Mouse (Mus musculus): ENCODE results near the gene Zfp385b. TPM values are rescaled to one million over a fixed set of nuclear protein-coding genes. Genes with fewer than 3 reads are reported as not detected.
"Not testable (repeated sequence)": the region's sequence is repeated elsewhere in the genome, so short reads cannot be mapped to it uniquely, and the experiment has no call there.

Gene Zfp385b
- polyA plus RNA-seq, 1 experiment from 2014 or later: 3.8 TPM

DNA sequence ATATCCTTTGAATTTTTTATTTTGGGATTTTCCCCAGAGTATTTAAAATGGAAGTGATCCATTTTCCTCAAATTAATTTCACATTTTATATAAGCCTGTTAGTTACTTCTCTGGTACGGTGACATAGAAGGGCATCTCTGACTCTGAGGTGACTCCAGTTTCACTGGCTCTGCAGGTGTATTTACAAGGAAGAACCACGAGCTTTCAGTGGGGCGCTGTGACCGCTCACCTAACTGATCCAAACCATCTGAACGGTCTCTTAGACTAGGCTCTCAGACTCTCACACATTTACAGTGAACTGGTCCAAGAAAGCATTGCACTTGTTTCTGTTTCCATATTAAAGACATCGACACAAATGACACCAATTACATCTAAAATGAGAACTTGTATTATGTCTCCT lies 361.0 kb downstream of the Zfp385b start:
- Histone ChIP-seq H3K9ac (no peak overlapping the region), H3K4me2 (replicated peaks) (no peak overlapping the region), H3K27ac (no peak overlapping the region), H3K36me3 (no peaks in the 10 kb centered on the region), H3K4me1 (no peaks in the 10 kb centered on the region), H3K27me3 (no peaks in the 10 kb centered on the region), H3K4me3 (no peak overlapping the region), H3K9me3 (replicated peaks) (no peaks in the 10 kb centered on the region)
- WGBS: 87% methylated on average over 6 of the region's 6 CpGs
- no peak for ATAC-seq (ENCODE audit: low FRiP score)

GRCm38 (mm10) chr2:77457120-77457519 lies 362.3 kb downstream of the Zfp385b start:
- Histone ChIP-seq H3K9me3 (replicated peaks) (no peaks in the 10 kb centered on the region), H3K4me3 (no peak overlapping the region), H3K4me2 (replicated peaks) (no peak overlapping the region), H3K4me1 (no peaks in the 10 kb centered on the region), H3K27ac (no peak overlapping the region), H3K36me3 (no peaks in the 10 kb centered on the region), H3K9ac (no peak overlapping the region), H3K27me3 (no peaks in the 10 kb centered on the region)
- ATAC-seq (ENCODE audit: low FRiP score): no peak
- WGBS: 67% methylated on average over 1 of the region's 1 CpGs

DNA sequence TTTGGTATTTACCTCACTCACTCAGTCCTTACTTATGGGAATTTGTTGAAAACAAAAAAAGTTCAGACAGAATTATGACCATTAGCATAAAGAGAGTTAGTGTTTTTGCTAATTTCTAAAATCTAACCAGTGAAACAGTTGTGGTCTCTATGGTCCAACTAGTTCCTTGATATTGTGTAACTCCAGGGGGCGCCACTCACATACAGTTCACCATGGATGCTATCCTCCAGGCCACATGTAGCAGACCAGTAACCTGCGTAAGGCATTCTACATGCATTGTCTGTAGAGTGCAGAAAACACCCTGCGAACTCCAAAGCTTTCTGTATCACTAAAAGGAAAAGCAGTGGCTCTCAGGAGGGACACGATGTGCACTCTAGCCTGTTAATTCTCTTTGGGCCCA lies 362.8 kb downstream of the Zfp385b start:
- Histone ChIP-seq H3K9me3 (replicated peaks) (no peaks in the 10 kb centered on the region), H3K36me3 (no peaks in the 10 kb centered on the region), H3K4me3 (no peak overlapping the region), H3K9ac (no peak overlapping the region), H3K4me2 (replicated peaks) (no peak overlapping the region), H3K27ac (no peak overlapping the region), H3K4me1 (no peaks in the 10 kb centered on the region), H3K27me3 (no peaks in the 10 kb centered on the region)
- WGBS: 48% methylated on average over 4 of the region's 4 CpGs
- peak; percentile 52; the same call in 1 of the 2 replicates for ATAC-seq (ENCODE audit: low FRiP score)

- Histone ChIP-seq H3K4me2 (replicated peaks) (no peak overlapping the region), H3K4me1 (no peaks in the 10 kb centered on the region), H3K27ac (no peak overlapping the region), H3K36me3 (no peaks in the 10 kb centered on the region), H3K4me3 (no peak overlapping the region), H3K9me3 (replicated peaks) (no peaks in the 10 kb centered on the region), H3K27me3 (no peaks in the 10 kb centered on the region), H3K9ac (no peak overlapping the region)
- WGBS: 84% methylated on average over 7 of the region's 7 CpGs
- no peak for ATAC-seq (ENCODE audit: low FRiP score)
These were observed 365.0 kb downstream of the Zfp385b start for GRCm38 (mm10) chr2:77454341-77454937.

DNA sequence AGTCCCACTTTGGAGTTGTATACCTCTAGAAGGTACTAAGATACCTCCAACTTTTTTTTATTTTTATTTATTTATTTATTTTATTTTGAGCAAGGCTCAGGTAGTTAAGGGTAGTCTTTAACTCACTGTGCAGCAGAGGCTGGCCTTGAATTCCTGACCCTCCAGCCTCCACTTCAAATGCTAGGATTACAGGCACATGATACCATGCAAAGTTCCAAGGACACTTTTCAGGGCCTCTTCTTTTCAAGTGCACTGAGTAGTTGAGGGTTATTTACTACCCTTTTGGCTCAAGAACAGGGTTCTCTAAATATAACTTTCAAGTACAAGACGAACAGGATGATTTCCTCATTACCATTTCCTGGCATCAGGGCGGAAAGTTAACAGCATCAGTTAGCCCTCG lies 365.7 kb downstream of the Zfp385b start:
- 79% methylated on average over 3 of the region's 3 CpGs for WGBS

DNA sequence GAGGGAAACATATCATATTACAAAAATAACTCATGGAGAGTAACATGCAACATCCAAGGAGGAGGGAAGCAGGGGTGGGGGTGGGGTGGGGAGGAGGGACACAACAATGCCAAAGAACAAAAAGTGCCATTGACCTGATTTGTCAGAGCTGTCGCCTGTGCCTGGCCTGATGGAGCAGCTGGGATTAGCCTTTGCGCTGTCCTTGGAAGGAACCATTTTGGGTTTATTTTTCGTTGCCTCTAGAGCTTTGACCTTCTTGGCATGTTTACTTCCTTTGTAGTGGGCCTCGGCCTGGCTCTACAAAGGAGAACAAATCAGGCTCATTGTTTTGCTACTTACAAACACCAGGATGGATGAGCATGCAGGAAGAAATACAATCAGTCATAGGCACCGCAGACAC lies 369.4 kb downstream of the Zfp385b start:
- ATAC-seq (ENCODE audit: low FRiP score); H3K4me3 ChIP-seq; H3K27ac ChIP-seq; H3K27me3 ChIP-seq; H3K4me2 ChIP-seq (replicated peaks); H3K9ac ChIP-seq; H3K36me3 ChIP-seq; H3K9me3 ChIP-seq (replicated peaks): not testable (repeated sequence)
- H3K4me1 ChIP-seq: peaks cover 13% of the 10 kb centered on the region
- WGBS: 29% methylated on average over 5 of the region's 5 CpGs

More for the DNA sequence above, 365.7 kb downstream of the Zfp385b start:
- no peaks in the 10 kb centered on the region for H3K27me3 ChIP-seq
- no peak overlapping the region for H3K27ac ChIP-seq
- H3K36me3 ChIP-seq: no peaks in the 10 kb centered on the region
- H3K4me3 ChIP-seq: no peak overlapping the region
- H3K4me2 ChIP-seq (replicated peaks): no peak overlapping the region
- H3K9me3 ChIP-seq (replicated peaks): no peaks in the 10 kb centered on the region
- H3K4me1 ChIP-seq: peaks cover 6% of the 10 kb centered on the region; the same call in 1 of the 2 replicates
- no peak overlapping the region for H3K9ac ChIP-seq
- no peak for ATAC-seq (ENCODE audit: low FRiP score)

DNA sequence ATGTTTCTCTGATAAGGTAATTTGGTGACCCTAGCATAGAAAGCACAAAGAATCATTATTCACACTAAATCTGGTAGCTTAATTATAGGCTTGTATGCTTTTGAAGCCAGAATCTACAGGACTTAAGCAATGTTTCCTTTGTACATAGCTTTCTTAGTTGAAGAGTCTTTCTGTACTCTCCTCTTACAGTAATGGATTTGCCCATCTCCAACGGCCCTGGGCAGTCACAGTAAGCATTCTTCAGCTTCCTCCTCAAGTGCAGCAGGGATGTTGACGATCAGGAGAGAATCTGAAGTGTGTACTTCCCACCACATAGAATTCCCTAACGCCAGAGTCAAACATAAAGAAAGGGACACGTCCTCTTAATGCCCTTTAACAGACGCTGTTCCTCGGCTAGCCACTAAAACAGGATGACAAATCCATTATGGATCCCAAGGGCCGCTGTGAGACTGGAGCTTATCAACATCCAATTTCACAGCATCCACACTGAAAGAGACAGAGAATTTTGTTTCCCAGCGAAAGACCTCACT lies 370.4 kb downstream of the Zfp385b start:
- ATAC-seq (ENCODE audit: low FRiP score): no peak

DNA sequence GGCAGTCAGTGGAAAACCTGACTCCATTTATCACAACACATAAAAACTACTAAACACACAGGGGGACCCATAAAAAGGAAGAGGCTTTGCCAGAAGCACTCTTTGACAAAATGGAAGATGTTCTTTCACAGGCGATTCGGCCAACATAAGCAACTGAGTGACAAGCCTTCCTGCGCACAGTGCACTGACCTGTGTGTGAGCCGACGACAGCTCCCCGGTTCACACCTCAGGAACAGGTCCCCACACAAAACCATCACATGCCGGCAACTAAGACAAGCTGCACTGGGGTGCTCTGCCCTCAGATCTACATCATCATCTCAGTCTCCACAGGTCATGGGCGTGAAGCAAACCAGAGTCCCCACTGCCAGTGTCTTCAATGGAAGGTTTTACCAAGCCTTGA lies 375.2 kb downstream of the Zfp385b start:
- H3K9me3 ChIP-seq (replicated peaks): no peaks in the 10 kb centered on the region
- no peaks in the 10 kb centered on the region for H3K27me3 ChIP-seq
- 94% methylated on average over 8 of the region's 8 CpGs for WGBS
- H3K9ac ChIP-seq: no peak overlapping the region
- no peak overlapping the region for H3K4me3 ChIP-seq
- no peak for ATAC-seq (ENCODE audit: low FRiP score)
- H3K27ac ChIP-seq: no peak overlapping the region
- peaks cover 12% of the 10 kb centered on the region for H3K4me1 ChIP-seq
- H3K4me2 ChIP-seq (replicated peaks): no peak overlapping the region
- no peaks in the 10 kb centered on the region for H3K36me3 ChIP-seq

More for the DNA sequence above, 370.4 kb downstream of the Zfp385b start:
- Histone ChIP-seq H3K4me2 (replicated peaks) (no peak overlapping the region), H3K9ac (no peak overlapping the region), H3K27me3 (no peaks in the 10 kb centered on the region), H3K4me1 (peaks cover 13% of the 10 kb centered on the region), H3K27ac (0 out of 2 replicates have a peak overlapping the region, but pooled peaks have one; percentile 42), H3K36me3 (no peaks in the 10 kb centered on the region), H3K9me3 (replicated peaks) (no peaks in the 10 kb centered on the region), H3K4me3 (no peak overlapping the region)
- WGBS: 38% methylated on average over 8 of the region's 8 CpGs

DNA sequence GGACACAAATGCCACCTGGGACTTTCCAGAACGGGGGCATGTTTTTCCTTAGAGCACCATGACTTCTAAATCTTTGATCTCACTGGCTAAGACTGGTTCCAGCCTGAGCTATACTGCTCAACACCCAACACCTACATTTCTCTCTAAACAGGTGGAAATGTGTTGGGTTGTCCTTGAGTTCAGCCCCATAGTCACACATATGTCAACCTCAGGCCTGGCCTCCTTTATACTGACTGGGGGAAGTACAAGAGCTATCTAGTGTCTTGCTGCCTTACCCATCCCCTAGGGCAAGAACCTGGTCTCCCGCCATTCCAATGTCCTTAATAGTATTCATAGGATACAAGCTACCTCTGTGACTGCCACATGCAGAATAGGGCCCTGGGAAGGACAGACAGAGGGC lies 378.8 kb downstream of the Zfp385b start:
- Histone ChIP-seq H3K9me3 (replicated peaks) (no peaks in the 10 kb centered on the region), H3K9ac (no peak overlapping the region), H3K4me1 (peaks cover 10% of the 10 kb centered on the region; the same call in 1 of the 2 replicates), H3K36me3 (no peaks in the 10 kb centered on the region), H3K4me3 (no peak overlapping the region), H3K27ac (no peak overlapping the region), H3K4me2 (replicated peaks) (no peak overlapping the region), H3K27me3 (no peaks in the 10 kb centered on the region)
- ATAC-seq (ENCODE audit: low FRiP score): no peak
- WGBS: 81% methylated on average over 2 of the region's 2 CpGs

GRCm38 (mm10) chr2:77436241-77436759 lies 383.1 kb downstream of the Zfp385b start:
- ATAC-seq (ENCODE audit: low FRiP score): no peak
- H3K27ac ChIP-seq: no peak overlapping the region
- WGBS: 44% methylated on average over 9 of the region's 9 CpGs
- no peaks in the 10 kb centered on the region for H3K27me3 ChIP-seq
- H3K4me3 ChIP-seq: no peak overlapping the region
- H3K9ac ChIP-seq: no peak overlapping the region
- no peaks in the 10 kb centered on the region for H3K36me3 ChIP-seq
- H3K4me2 ChIP-seq (replicated peaks): no peak overlapping the region
- H3K4me1 ChIP-seq: peaks cover 10% of the 10 kb centered on the region; the same call in 1 of the 2 replicates
- no peaks in the 10 kb centered on the region for H3K9me3 ChIP-seq (replicated peaks)

DNA sequence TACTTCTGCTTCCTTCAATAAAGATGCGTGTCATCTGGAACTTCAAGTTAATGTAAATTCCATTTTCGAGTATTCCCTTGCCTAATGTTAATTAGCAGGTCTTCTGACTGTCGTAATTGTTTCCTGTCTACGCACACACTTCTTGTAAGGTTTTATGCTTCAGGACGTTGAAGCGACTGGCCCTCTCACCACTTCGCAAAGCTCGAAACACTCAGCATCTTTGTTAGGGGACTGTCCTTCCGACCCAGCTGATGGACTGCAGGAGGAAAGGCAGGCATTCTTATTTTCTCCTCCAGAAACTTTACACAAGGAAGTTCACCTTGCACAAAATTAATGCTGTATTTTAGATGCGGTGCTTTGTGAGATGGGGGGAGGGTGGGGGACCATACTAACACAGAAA lies 400.0 kb downstream of the Zfp385b start:
- no peaks in the 10 kb centered on the region for H3K27me3 ChIP-seq
- H3K27ac ChIP-seq: no peak overlapping the region
- no peaks in the 10 kb centered on the region for H3K36me3 ChIP-seq
- no peak overlapping the region for H3K4me3 ChIP-seq
- no peak overlapping the region for H3K9ac ChIP-seq
- no peak for ATAC-seq (ENCODE audit: low FRiP score)
- H3K4me1 ChIP-seq: no peaks in the 10 kb centered on the region
- 65% methylated on average over 10 of the region's 10 CpGs for WGBS
- H3K9me3 ChIP-seq (replicated peaks): no peaks in the 10 kb centered on the region
- H3K4me2 ChIP-seq (replicated peaks): no peak overlapping the region

- WGBS: 58% methylated on average over 5 of the region's 5 CpGs
- H3K27me3 ChIP-seq: no peaks in the 10 kb centered on the region
- no peaks in the 10 kb centered on the region for H3K4me1 ChIP-seq
- no peak overlapping the region for H3K9ac ChIP-seq
- H3K4me3 ChIP-seq: no peak overlapping the region
- no peak for ATAC-seq (ENCODE audit: low FRiP score)
- H3K9me3 ChIP-seq (replicated peaks): no peaks in the 10 kb centered on the region
- no peak overlapping the region for H3K4me2 ChIP-seq (replicated peaks)
- no peaks in the 10 kb centered on the region for H3K36me3 ChIP-seq
- no peak overlapping the region for H3K27ac ChIP-seq
These were observed 401.4 kb downstream of the Zfp385b start for GRCm38 (mm10) chr2:77418078-77418477.

DNA sequence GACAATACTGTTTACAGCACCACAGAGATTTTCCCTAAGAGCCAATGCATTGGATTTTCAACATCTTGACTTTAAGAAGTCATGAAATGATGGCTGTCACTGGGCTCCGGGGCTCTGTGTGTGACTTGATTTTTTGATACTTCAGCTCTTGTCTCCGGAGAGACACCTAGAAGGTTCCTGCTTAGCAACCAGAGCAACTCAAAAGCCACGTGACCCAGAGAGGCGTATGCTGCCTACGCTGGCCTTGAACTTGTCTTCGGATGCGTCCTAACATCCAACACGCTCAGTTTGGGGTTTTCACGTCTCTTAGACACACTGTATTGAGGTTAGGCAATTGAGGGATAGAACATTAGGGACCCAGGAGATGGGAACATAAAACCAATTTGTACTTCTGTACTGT lies 407.3 kb downstream of the Zfp385b start:
- H3K9me3 ChIP-seq (replicated peaks): no peaks in the 10 kb centered on the region
- ATAC-seq (ENCODE audit: low FRiP score): no peak
- H3K4me2 ChIP-seq (replicated peaks): no peak overlapping the region
- H3K9ac ChIP-seq: no peak overlapping the region
- WGBS: 92% methylated on average over 9 of the region's 9 CpGs
- H3K36me3 ChIP-seq: no peaks in the 10 kb centered on the region
- no peak overlapping the region for H3K4me3 ChIP-seq
- H3K4me1 ChIP-seq: no peaks in the 10 kb centered on the region
- no peaks in the 10 kb centered on the region for H3K27me3 ChIP-seq
- H3K27ac ChIP-seq: no peak overlapping the region
